Mouse (Mus musculus) kidney, adult 2 months (tissue): ENCODE results near the gene Prr5l.

ENCODE experiments used
- CTCF ChIP-seq: fragments of 200-500 bp; conservative IDR thresholded peaks from 2 replicates; pipeline ENCODE4 v1.5.1; 2011; ENCODE audit warnings: low read depth, mild to moderate bottlenecking, control low read depth, low read length, moderate library complexity, mixed read lengths; ENCODE audit not compliant: insufficient read depth, insufficient read length
- POLR2A ChIP-seq: fragments of 200-500 bp; IDR thresholded peaks from one replicate; pipeline ENCODE4 v1.6.1; 2011; ENCODE audit warnings: low read depth, low read length, control low read depth

DNA sequence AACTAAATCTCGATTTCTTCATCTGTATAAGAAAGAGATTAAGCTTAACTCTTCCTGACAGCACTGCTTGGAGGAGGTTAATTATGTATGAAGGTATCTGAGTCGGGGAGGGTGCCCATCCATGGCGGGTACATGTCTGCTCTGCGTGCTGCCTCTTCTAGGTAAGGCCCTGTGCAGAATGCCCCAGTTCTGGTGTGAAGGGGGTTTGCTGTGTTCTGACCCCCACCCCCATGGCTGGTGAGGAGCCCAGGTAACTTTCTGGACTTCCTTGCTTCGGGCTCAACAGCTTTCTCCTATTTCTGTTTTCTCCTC, 23.5 kb upstream of the Prr5l start:
- TF ChIP-seq POLR2A (no peak), CTCF (no peak)
